Mouse (Mus musculus): Measurements from ENCODE around the gene Trib3.
"Not testable (repeated sequence)": the region's sequence is repeated elsewhere in the genome, so short reads cannot be mapped to it uniquely, and the experiment has no call there.

The Trib3 gene

GRCm38 (mm10) chr2:152343329-152344213 is at the start of gene Trib3:
Gene Trib3 (minus strand): TSS chr2:152344032.
- peak; percentile 74 for DNase-seq

GRCm38 (mm10) chr2:152393225-152394017 is 49.6 kb upstream of the Trib3 start:
- no peak for DNase-seq

- DNase-seq = no peak
Observed at GRCm38 (mm10) chr2:152392786-152393185, 49.0 kb upstream of the Trib3 start.

GRCm38 (mm10) chr2:152384191-152384590 is 40.4 kb upstream of the Trib3 start:
- DNase-seq = no peak

GRCm38 (mm10) chr2:152376345-152376741 is 32.5 kb upstream of the Trib3 start, which contains the start of gene Nrsn2:
Gene Nrsn2 (minus strand): TSS chr2:152376638.
- peak; percentile 71 for DNase-seq

- peak; percentile 73 for DNase-seq
Observed at GRCm38 (mm10) chr2:152375652-152376344, 32.0 kb upstream of the Trib3 start.

- DNase-seq = no peak
Observed at GRCm38 (mm10) chr2:152373547-152373946, 29.7 kb upstream of the Trib3 start.

GRCm38 (mm10) chr2:152372661-152373060 is 28.8 kb upstream of the Trib3 start:
- DNase-seq = no peak

GRCm38 (mm10) chr2:152372104-152372503 is 28.3 kb upstream of the Trib3 start:
- no peak for DNase-seq

- peak; percentile 42 for DNase-seq
Observed at GRCm38 (mm10) chr2:152368532-152369140, 24.8 kb upstream of the Trib3 start.

- DNase-seq = no peak
Observed at GRCm38 (mm10) chr2:152367917-152368316, 24.1 kb upstream of the Trib3 start.

- peak; percentile 69 for DNase-seq
Observed at GRCm38 (mm10) chr2:152363245-152364147, 19.7 kb upstream of the Trib3 start.

GRCm38 (mm10) chr2:152361193-152361592 is 17.4 kb upstream of the Trib3 start:
- DNase-seq = no peak

- DNase-seq = no peak
Observed at GRCm38 (mm10) chr2:152360271-152360775, 16.5 kb upstream of the Trib3 start.

- DNase-seq = no peak
Observed at GRCm38 (mm10) chr2:152359616-152360015, 15.8 kb upstream of the Trib3 start.

GRCm38 (mm10) chr2:152358977-152359376 is 15.1 kb upstream of the Trib3 start:
- DNase-seq = not testable (repeated sequence)

GRCm38 (mm10) chr2:152357254-152357653 is 13.4 kb upstream of the Trib3 start:
- DNase-seq = no peak

- peak; percentile 41 for DNase-seq
Observed at GRCm38 (mm10) chr2:152349842-152350540, 6.2 kb upstream of the Trib3 start.

GRCm38 (mm10) chr2:152349205-152349604 is 5.4 kb upstream of the Trib3 start:
- DNase-seq = no peak

GRCm38 (mm10) chr2:152347722-152348121 is 3.9 kb upstream of the Trib3 start:
- no peak for DNase-seq
